Mouse (Mus musculus) forebrain, embryonic 15.5 days (tissue): Measurements from ENCODE around the gene Rps27a. TPM values are rescaled to one million over a fixed set of nuclear protein-coding genes. Genes with fewer than 3 reads are reported as not detected.
"Not testable (repeated sequence)": the region's sequence is repeated elsewhere in the genome, so short reads cannot be mapped to it uniquely, and the experiment has no call there.

Source experiments
- ATAC-seq: fragments of 200-750 bp; cut with Nextera tagmentation; replicated peaks from 2 replicates; pipeline ENCODE4 v1.8.0; 2017; ENCODE audit warnings: mild to moderate bottlenecking, moderate TSS enrichment, moderate library complexity
- H3K27ac ChIP-seq: fragments of 300-500 bp; sonication (generic); replicated peaks from 2 replicates; pipeline ENCODE4 v1.5.1; 2015; ENCODE audit warnings: mild to moderate bottlenecking, inconsistent platforms
- H3K27me3 ChIP-seq: fragments of 300-500 bp; sonication (generic); 2 replicates; pipeline ENCODE4 v1.6.1; 2015; ENCODE audit warnings: inconsistent platforms
- H3K36me3 ChIP-seq: fragments of 300-500 bp; sonication (generic); 2 replicates; pipeline ENCODE4 v1.6.1; 2015; ENCODE audit warnings: mild to moderate bottlenecking, inconsistent platforms
- H3K4me1 ChIP-seq: fragments of 300-500 bp; sonication (generic); 2 replicates; pipeline ENCODE4 v1.6.1; 2015; ENCODE audit warnings: inconsistent platforms
- H3K4me2 ChIP-seq: fragments of 300-500 bp; sonication (generic); replicated peaks from 2 replicates; pipeline ENCODE4 v1.6.1; 2015; ENCODE audit warnings: mild to moderate bottlenecking, inconsistent platforms
- H3K4me3 ChIP-seq: fragments of 300-500 bp; sonication (generic); 2 replicates; pipeline ENCODE4 v1.5.1; 2015; ENCODE audit warnings: mild to moderate bottlenecking, inconsistent platforms
- H3K9ac ChIP-seq: fragments of 300-500 bp; sonication (generic); replicated peaks from 2 replicates; pipeline ENCODE4 v1.6.1; 2015; ENCODE audit warnings: mild to moderate bottlenecking, inconsistent platforms
- H3K9me3 ChIP-seq: fragments of 300-500 bp; sonication (generic); 2 replicates; pipeline ENCODE4 v1.6.1; 2016; ENCODE audit warnings: inconsistent platforms
- WGBS: fragments of 180-500 bp; shearing (Covaris S2); methylation state at CpG from one replicate; pipeline ENCODE4 v1.1.7; 2015; ENCODE audit warnings: mixed read lengths; 5-methylcytosine and 5-hydroxymethylcytosine counted together
- polyA plus RNA-seq: library from polyadenylated mRNA; unstranded; fragments of >200 nt; fragmentation: Nextera tagmentation; extraction: Ambion mirVana; gene quantifications from 2 replicates; pipeline ENCODE4 v1.2.1, GENCODE M21; 2015

Rps27a gene
- polyA plus RNA-seq, 1 experiment from 2014 or later: 649 TPM

GRCm38 (mm10) chr11:29546762-29547161 lies 1.1 kb downstream of the Rps27a start:
- ATAC-seq: no peak
- WGBS: 25% methylated on average over 2 of the region's 2 CpGs
- peaks cover 38% of the 10 kb centered on the region for H3K36me3 ChIP-seq

DNA sequence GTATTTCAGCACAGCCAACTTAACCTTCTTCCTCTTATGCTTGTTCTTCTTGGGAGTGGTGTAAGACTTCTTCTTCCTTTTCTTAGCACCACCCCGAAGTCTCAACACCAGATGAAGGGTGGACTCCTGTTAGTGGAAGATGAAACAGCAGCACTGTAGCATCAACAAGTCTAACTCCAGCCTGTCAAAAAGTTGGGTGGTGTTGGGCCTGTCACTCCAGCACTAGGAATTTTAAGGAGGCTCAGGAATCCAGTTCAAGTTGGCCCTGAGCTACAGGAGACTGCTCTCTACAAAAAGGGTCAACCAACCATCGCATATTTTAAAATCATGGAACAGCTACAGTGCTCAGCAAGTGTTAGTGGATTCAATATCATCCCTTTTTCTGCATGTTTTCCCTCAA lies 1.6 kb downstream of the Rps27a start:
- 85% methylated on average over 2 of the region's 2 CpGs for WGBS
- not testable (repeated sequence) for ATAC-seq, H3K9ac ChIP-seq, H3K27me3 ChIP-seq, H3K27ac ChIP-seq, H3K9me3 ChIP-seq
- Histone ChIP-seq H3K36me3 (peaks cover 42% of the 10 kb centered on the region), H3K4me3 (peak overlapping the region; percentile 81), H3K4me1 (peaks cover 15% of the 10 kb centered on the region), H3K4me2 (peak overlapping the region; percentile 74)

More at GRCm38 (mm10) chr11:29546762-29547161, 1.1 kb downstream of the Rps27a start:
- Histone ChIP-seq H3K4me2 (peak overlapping the region; percentile 74), H3K27ac (no peak overlapping the region), H3K4me3 (peak overlapping the region; percentile 81), H3K9me3 (no peaks in the 10 kb centered on the region), H3K27me3 (no peaks in the 10 kb centered on the region), H3K4me1 (peaks cover 15% of the 10 kb centered on the region), H3K9ac (peak overlapping the region; percentile 85)

- ATAC-seq, H3K4me3 ChIP-seq, H3K27me3 ChIP-seq, H3K9me3 ChIP-seq, H3K4me2 ChIP-seq, H3K9ac ChIP-seq, H3K27ac ChIP-seq: not testable (repeated sequence)
- H3K4me1 ChIP-seq: peaks cover 15% of the 10 kb centered on the region
- 83% methylated on average over 4 of the region's 4 CpGs for WGBS
- H3K36me3 ChIP-seq: peaks cover 51% of the 10 kb centered on the region
Observed at GRCm38 (mm10) chr11:29545150-29545752, 2.7 kb downstream of the Rps27a start.

DNA sequence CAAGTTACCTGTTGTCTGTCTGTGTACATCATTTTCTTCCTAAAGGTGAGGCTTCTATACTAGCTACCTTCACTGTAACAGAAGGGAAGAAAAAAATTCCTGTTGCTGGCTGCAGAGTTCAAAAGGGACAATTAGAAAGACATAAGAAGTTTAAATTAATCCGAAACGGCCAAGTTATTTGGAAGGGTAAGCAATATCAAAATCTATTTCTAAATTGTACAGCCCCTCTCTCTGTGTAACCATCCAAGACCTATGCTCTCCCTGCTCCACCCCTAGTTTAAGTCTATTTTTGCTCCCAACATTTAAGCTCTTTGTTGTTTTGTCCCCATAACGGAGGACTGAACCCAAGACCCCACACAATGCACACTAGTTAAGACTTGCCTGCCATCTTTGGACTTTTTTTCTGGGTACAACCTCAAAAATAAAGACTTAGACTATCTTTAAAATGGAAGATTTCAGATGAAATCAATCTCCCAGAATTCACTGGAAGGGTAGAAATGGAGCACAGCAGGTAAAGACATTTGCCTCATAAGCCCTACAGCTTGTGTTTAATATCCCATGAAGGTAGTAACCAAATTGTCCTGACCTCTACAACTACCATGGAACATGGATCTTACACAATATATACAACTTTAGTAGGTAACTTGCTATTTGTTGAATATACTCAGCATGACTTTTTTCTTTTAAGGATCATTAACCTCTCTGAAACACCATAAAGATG lies 3.5 kb downstream of the Rps27a start:
- no peak overlapping the region for H3K9ac ChIP-seq
- WGBS: 82% methylated on average over 3 of the region's 3 CpGs
- H3K4me3 ChIP-seq: no peak overlapping the region
- H3K27me3 ChIP-seq: no peaks in the 10 kb centered on the region
- no peaks in the 10 kb centered on the region for H3K9me3 ChIP-seq
- H3K4me1 ChIP-seq: peaks cover 15% of the 10 kb centered on the region
- H3K4me2 ChIP-seq: no peak overlapping the region
- no peak for ATAC-seq
- peaks cover 56% of the 10 kb centered on the region for H3K36me3 ChIP-seq
- H3K27ac ChIP-seq: no peak overlapping the region

- no peak overlapping the region for H3K9ac ChIP-seq
- no peaks in the 10 kb centered on the region for H3K9me3 ChIP-seq
- WGBS: 95% methylated on average over 1 of the region's 1 CpGs
- H3K4me3 ChIP-seq: no peak overlapping the region
- H3K4me2 ChIP-seq: no peak overlapping the region
- no peak overlapping the region for H3K27ac ChIP-seq
- no peaks in the 10 kb centered on the region for H3K4me1 ChIP-seq
- ATAC-seq: no peak
- H3K36me3 ChIP-seq: peaks cover 68% of the 10 kb centered on the region
- no peaks in the 10 kb centered on the region for H3K27me3 ChIP-seq
Observed at GRCm38 (mm10) chr11:29538201-29538600, 9.7 kb downstream of the Rps27a start.

DNA sequence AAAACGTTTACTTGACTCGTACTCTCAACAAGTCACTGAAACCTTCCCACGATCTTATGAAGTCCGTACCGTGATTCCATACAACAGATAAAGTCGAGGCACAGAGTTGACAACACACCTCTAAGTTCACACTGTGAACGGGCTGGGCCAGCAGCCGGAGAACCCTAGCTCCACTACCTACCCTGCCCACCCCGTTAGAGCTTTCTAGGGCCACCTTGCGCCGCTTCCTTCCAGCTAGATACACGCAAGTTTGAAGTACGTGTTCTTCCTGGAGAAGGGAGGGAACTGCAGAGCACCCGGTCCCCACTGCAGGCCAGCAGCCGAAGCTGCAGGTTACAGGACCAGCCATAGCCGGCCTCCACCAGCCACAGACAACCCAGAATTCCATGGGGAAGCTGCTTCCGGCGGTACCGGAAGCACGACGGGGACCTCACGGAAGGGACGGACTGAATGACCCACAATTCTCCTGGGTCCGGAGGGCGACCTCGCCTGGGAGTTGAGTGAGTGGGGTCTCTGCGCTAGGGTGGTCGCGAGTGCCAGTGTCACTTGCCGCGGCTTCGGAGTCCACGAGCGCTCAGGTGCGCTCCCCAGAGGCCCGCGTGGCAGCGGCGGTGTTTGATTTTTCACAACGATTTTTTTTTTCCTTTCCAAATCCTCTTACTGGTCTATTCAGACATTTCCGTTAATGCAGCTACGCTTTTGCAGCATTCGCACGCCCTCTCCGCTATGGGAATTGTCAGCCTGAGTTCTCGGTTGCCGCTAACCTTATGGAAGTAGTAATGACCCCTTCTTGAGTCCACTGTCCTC lies 21.7 kb downstream of the Rps27a start, which contains the start of gene Mtif2:
Mtif2 (plus strand) TSS at position 421 of the 807 bp plus-strand sequence.
- Histone ChIP-seq H3K4me1 (peaks cover 23% of the 10 kb centered on the region), H3K36me3 (peaks cover 10% of the 10 kb centered on the region; the same call in 1 of the 2 replicates), H3K27me3 (no peaks in the 10 kb centered on the region), H3K4me3 (peak within 1 kb of the TSS; percentile 53), H3K9ac (peak within 1 kb of the TSS; percentile 83), H3K4me2 (peak within 1 kb of the TSS; percentile 77), H3K27ac (peak within 1 kb of the TSS; percentile 71), H3K9me3 (no peaks in the 10 kb centered on the region)
- WGBS: 2% methylated on average over 47 of the region's 47 CpGs
- ATAC-seq: peak; percentile 98

GRCm38 (mm10) chr11:29514682-29515412 lies 33.1 kb downstream of the Rps27a start, which contains the start of gene Prorsd1:
TSS of gene Prorsd1 (minus strand) at chr11:29515033.
- Histone ChIP-seq H3K4me1 (peaks cover 6% of the 10 kb centered on the region; the same call in 1 of the 2 replicates), H3K9ac (peak within 1 kb of the TSS; percentile 49), H3K4me3 (peak within 1 kb of the TSS; percentile 55), H3K36me3 (peaks cover 13% of the 10 kb centered on the region; the same call in 1 of the 2 replicates), H3K27ac (peak within 1 kb of the TSS; percentile 36), H3K9me3 (no peaks in the 10 kb centered on the region), H3K4me2 (peak within 1 kb of the TSS; percentile 66), H3K27me3 (no peaks in the 10 kb centered on the region)
- ATAC-seq: peak; percentile 98
- whole genome bisulfite sequencing: 3% methylated on average over 40 of the region's 40 CpGs

DNA sequence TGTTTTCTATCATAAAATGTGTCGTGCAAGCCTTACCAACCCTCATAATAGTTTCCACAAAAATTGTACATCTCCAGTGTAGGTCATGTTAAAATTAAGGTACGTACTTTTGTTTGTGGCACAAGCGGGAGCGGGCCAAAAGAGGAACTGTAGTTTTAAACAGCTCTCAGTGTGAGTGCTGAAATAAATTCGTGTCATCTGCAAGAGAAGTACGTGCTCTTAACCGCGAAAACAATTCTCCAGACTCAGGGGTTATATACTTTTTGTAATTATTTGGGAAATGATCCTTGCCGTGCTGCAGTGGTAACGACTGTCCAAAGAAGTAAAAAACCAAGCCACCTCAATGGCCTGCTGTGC lies 33.6 kb downstream of the Rps27a start:
- peak overlapping the region; percentile 36 for H3K27ac ChIP-seq
- 26% methylated on average over 10 of the region's 10 CpGs for WGBS
- peak overlapping the region; percentile 49 for H3K9ac ChIP-seq
- H3K36me3 ChIP-seq: peaks cover 13% of the 10 kb centered on the region; the same call in 1 of the 2 replicates
- peak overlapping the region; percentile 55 for H3K4me3 ChIP-seq
- peaks cover 6% of the 10 kb centered on the region; the same call in 1 of the 2 replicates for H3K4me1 ChIP-seq
- H3K27me3 ChIP-seq: no peaks in the 10 kb centered on the region
- no peaks in the 10 kb centered on the region for H3K9me3 ChIP-seq
- peak overlapping the region; percentile 66 for H3K4me2 ChIP-seq
- peak; percentile 2; the same call in 1 of the 2 replicates for ATAC-seq

- H3K4me1 ChIP-seq: peaks cover 6% of the 10 kb centered on the region; the same call in 1 of the 2 replicates
- no peak overlapping the region for H3K4me3 ChIP-seq
- no peak overlapping the region for H3K27ac ChIP-seq
- no peak overlapping the region for H3K9ac ChIP-seq
- no peaks in the 10 kb centered on the region for H3K27me3 ChIP-seq
- H3K4me2 ChIP-seq: no peak overlapping the region
- 89% methylated on average over 4 of the region's 4 CpGs for WGBS
- peaks cover 14% of the 10 kb centered on the region; the same call in 1 of the 2 replicates for H3K36me3 ChIP-seq
- ATAC-seq: no peak
- H3K9me3 ChIP-seq: no peaks in the 10 kb centered on the region
Observed at GRCm38 (mm10) chr11:29512818-29513535, 34.9 kb downstream of the Rps27a start.

DNA sequence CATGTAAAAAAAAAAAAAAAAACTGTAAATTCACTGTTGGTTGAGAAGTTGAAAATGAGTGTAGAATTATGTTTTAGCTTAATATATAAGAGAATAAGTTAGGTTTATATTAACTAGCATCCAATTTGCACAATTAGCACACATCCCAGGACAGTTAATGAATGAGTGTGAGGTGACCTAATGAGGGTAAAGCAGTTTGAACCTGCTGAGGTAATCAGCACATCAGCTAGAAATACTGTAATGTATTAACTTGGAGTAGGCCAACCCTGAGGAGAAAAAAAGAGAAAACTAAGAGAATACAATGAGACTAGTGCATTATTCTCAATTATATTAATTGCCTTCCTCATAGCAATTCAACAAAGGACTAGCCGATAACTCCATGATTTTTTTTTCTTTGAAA lies 38.5 kb downstream of the Rps27a start:
- Histone ChIP-seq H3K27me3 (no peaks in the 10 kb centered on the region), H3K4me3 (no peak overlapping the region), H3K27ac (no peak overlapping the region), H3K4me1 (peaks cover 5% of the 10 kb centered on the region; the same call in 1 of the 2 replicates), H3K36me3 (peaks cover 32% of the 10 kb centered on the region), H3K9me3 (no peaks in the 10 kb centered on the region), H3K4me2 (no peak overlapping the region), H3K9ac (no peak overlapping the region)
- 88% methylated on average over 1 of the region's 1 CpGs for WGBS
- ATAC-seq: no peak
